Mouse (Mus musculus): ENCODE measurements at regions not wholly inside any gene's neighbourhood (a gene's known extent, or its start where the extent isn't known, plus 50 kb on each side); places are given as distances from the start of the nearest gene placed in this dataset.

- Histone ChIP-seq H3ac (ENCODE audit: control insufficient read depth, insufficient read length, low read depth) (no peak overlapping the region), H3K79me2 (ENCODE audit: control insufficient read depth, insufficient read depth) (no peaks in the 10 kb centered on the region), H3K27me3 (ENCODE audit: control insufficient read depth, insufficient read depth, insufficient read length) (no peaks in the 10 kb centered on the region), H3K79me3 (ENCODE audit: low read depth) (no peaks in the 10 kb centered on the region), H3K4me3 (ENCODE audit: insufficient read depth, poor library complexity, severe bottlenecking) (no peak overlapping the region), H3K36me3 (ENCODE audit: control insufficient read depth, insufficient read depth) (no peaks in the 10 kb centered on the region)
- no peak for TF ChIP-seq MYOD1 (IDR thresholded peaks at IDR 0.05; ENCODE audit: control insufficient read depth, insufficient read length, low read depth)
- TF ChIP-seq MAX (IDR thresholded peaks at IDR 0.05), result no peak
- TF ChIP-seq CTCF (IDR thresholded peaks at IDR 0.05; ENCODE audit: control insufficient read depth, insufficient read depth, insufficient read length), result no peak
- no peak for TF ChIP-seq MYOG (IDR thresholded peaks at IDR 0.05; ENCODE audit: control insufficient read depth, extremely low read depth, insufficient read length)
- TF ChIP-seq USF1 (IDR thresholded peaks at IDR 0.05; ENCODE audit: low read depth), result no peak
- TF ChIP-seq CEBPB (IDR thresholded peaks at IDR 0.05; ENCODE audit: low read depth), result no peak
- no peak for TF ChIP-seq FOSL1 (IDR thresholded peaks at IDR 0.05; ENCODE audit: insufficient read depth, low read length, poor library complexity, severe bottlenecking)
Measured at GRCm38 (mm10) chr3:70145728-70146127, 138.3 kb downstream of the Otol1 start.

GRCm38 (mm10) chr3:70151156-70151555 lies 143.7 kb downstream of the Otol1 start:
- no peak overlapping the region for H3K4me3 ChIP-seq (ENCODE audit: insufficient read depth, poor library complexity, severe bottlenecking)
- no peaks in the 10 kb centered on the region for H3K79me3 ChIP-seq (ENCODE audit: low read depth)
- TF ChIP-seq USF1 (IDR thresholded peaks at IDR 0.05; ENCODE audit: low read depth) (no peak), CTCF (IDR thresholded peaks at IDR 0.05; ENCODE audit: control insufficient read depth, insufficient read depth, insufficient read length) (no peak), FOSL1 (IDR thresholded peaks at IDR 0.05; ENCODE audit: insufficient read depth, low read length, poor library complexity, severe bottlenecking) (no peak), MYOG (IDR thresholded peaks at IDR 0.05; ENCODE audit: control insufficient read depth, extremely low read depth, insufficient read length) (no peak), MYOD1 (IDR thresholded peaks at IDR 0.05; ENCODE audit: control insufficient read depth, insufficient read length, low read depth) (no peak), CEBPB (IDR thresholded peaks at IDR 0.05; ENCODE audit: low read depth) (no peak), MAX (IDR thresholded peaks at IDR 0.05) (no peak)

GRCm38 (mm10) chr3:70160043-70160442 lies 152.6 kb downstream of the Otol1 start:
- H3ac ChIP-seq (ENCODE audit: control insufficient read depth, insufficient read length, low read depth), result no peak overlapping the region
- H3K79me2 ChIP-seq (ENCODE audit: control insufficient read depth, insufficient read depth), result no peaks in the 10 kb centered on the region
- no peaks in the 10 kb centered on the region for H3K79me3 ChIP-seq (ENCODE audit: low read depth)
- no peaks in the 10 kb centered on the region for H3K36me3 ChIP-seq (ENCODE audit: control insufficient read depth, insufficient read depth)
- no peaks in the 10 kb centered on the region for H3K27me3 ChIP-seq (ENCODE audit: control insufficient read depth, insufficient read depth, insufficient read length)
- no peak for TF ChIP-seq USF1 (IDR thresholded peaks at IDR 0.05; ENCODE audit: low read depth)
- TF ChIP-seq MYOG (IDR thresholded peaks at IDR 0.05; ENCODE audit: control insufficient read depth, extremely low read depth, insufficient read length), result no peak
- TF ChIP-seq CEBPB (IDR thresholded peaks at IDR 0.05; ENCODE audit: low read depth), result no peak
- no peak for TF ChIP-seq MYOD1 (IDR thresholded peaks at IDR 0.05; ENCODE audit: control insufficient read depth, insufficient read length, low read depth)
- TF ChIP-seq FOSL1 (IDR thresholded peaks at IDR 0.05; ENCODE audit: insufficient read depth, low read length, poor library complexity, severe bottlenecking), result no peak
- no peak for TF ChIP-seq MAX (IDR thresholded peaks at IDR 0.05)
- TF ChIP-seq CTCF (IDR thresholded peaks at IDR 0.05; ENCODE audit: control insufficient read depth, insufficient read depth, insufficient read length), result no peak
- no peak overlapping the region for H3K4me3 ChIP-seq (ENCODE audit: insufficient read depth, poor library complexity, severe bottlenecking)

More at GRCm38 (mm10) chr3:70151156-70151555, 143.7 kb downstream of the Otol1 start:
- Histone ChIP-seq H3K27me3 (ENCODE audit: control insufficient read depth, insufficient read depth, insufficient read length) (no peaks in the 10 kb centered on the region), H3K79me2 (ENCODE audit: control insufficient read depth, insufficient read depth) (no peaks in the 10 kb centered on the region), H3K36me3 (ENCODE audit: control insufficient read depth, insufficient read depth) (no peaks in the 10 kb centered on the region), H3ac (ENCODE audit: control insufficient read depth, insufficient read length, low read depth) (no peak overlapping the region)

- Histone ChIP-seq H3K36me3 (ENCODE audit: control insufficient read depth, insufficient read depth) (no peaks in the 10 kb centered on the region), H3ac (ENCODE audit: control insufficient read depth, insufficient read length, low read depth) (no peak overlapping the region), H3K79me3 (ENCODE audit: low read depth) (no peaks in the 10 kb centered on the region), H3K27me3 (ENCODE audit: control insufficient read depth, insufficient read depth, insufficient read length) (no peaks in the 10 kb centered on the region), H3K79me2 (ENCODE audit: control insufficient read depth, insufficient read depth) (no peaks in the 10 kb centered on the region), H3K4me3 (ENCODE audit: insufficient read depth, poor library complexity, severe bottlenecking) (no peak overlapping the region)
- no peak for TF ChIP-seq CEBPB (IDR thresholded peaks at IDR 0.05; ENCODE audit: low read depth)
- no peak for TF ChIP-seq MYOG (IDR thresholded peaks at IDR 0.05; ENCODE audit: control insufficient read depth, extremely low read depth, insufficient read length)
- no peak for TF ChIP-seq MAX (IDR thresholded peaks at IDR 0.05)
- TF ChIP-seq FOSL1 (IDR thresholded peaks at IDR 0.05; ENCODE audit: insufficient read depth, low read length, poor library complexity, severe bottlenecking), result no peak
- no peak for TF ChIP-seq USF1 (IDR thresholded peaks at IDR 0.05; ENCODE audit: low read depth)
- no peak for TF ChIP-seq CTCF (IDR thresholded peaks at IDR 0.05; ENCODE audit: control insufficient read depth, insufficient read depth, insufficient read length)
Measured at GRCm38 (mm10) chr3:70171667-70172066, 164.3 kb downstream of the Otol1 start.

GRCm38 (mm10) chr3:70176391-70176790 lies 169.0 kb downstream of the Otol1 start:
- H3K27me3 ChIP-seq (ENCODE audit: control insufficient read depth, insufficient read depth, insufficient read length), result no peaks in the 10 kb centered on the region
- H3K4me3 ChIP-seq (ENCODE audit: insufficient read depth, poor library complexity, severe bottlenecking), result no peak overlapping the region
- no peak for TF ChIP-seq CEBPB (IDR thresholded peaks at IDR 0.05; ENCODE audit: low read depth)
- H3K79me2 ChIP-seq (ENCODE audit: control insufficient read depth, insufficient read depth), result no peaks in the 10 kb centered on the region
- H3K36me3 ChIP-seq (ENCODE audit: control insufficient read depth, insufficient read depth), result no peaks in the 10 kb centered on the region
- no peak overlapping the region for H3ac ChIP-seq (ENCODE audit: control insufficient read depth, insufficient read length, low read depth)
- H3K79me3 ChIP-seq (ENCODE audit: low read depth), result no peaks in the 10 kb centered on the region

GRCm38 (mm10) chr3:70181611-70182010 lies 174.2 kb downstream of the Otol1 start:
- no peak for TF ChIP-seq CTCF (IDR thresholded peaks at IDR 0.05; ENCODE audit: control insufficient read depth, insufficient read depth, insufficient read length)
- H3K27me3 ChIP-seq (ENCODE audit: control insufficient read depth, insufficient read depth, insufficient read length), result no peaks in the 10 kb centered on the region
- no peaks in the 10 kb centered on the region for H3K36me3 ChIP-seq (ENCODE audit: control insufficient read depth, insufficient read depth)
- no peak overlapping the region for H3K4me3 ChIP-seq (ENCODE audit: insufficient read depth, poor library complexity, severe bottlenecking)
- no peaks in the 10 kb centered on the region for H3K79me3 ChIP-seq (ENCODE audit: low read depth)
- H3ac ChIP-seq (ENCODE audit: control insufficient read depth, insufficient read length, low read depth), result no peak overlapping the region
- no peaks in the 10 kb centered on the region for H3K79me2 ChIP-seq (ENCODE audit: control insufficient read depth, insufficient read depth)
